Mouse (Mus musculus) adrenal gland, adult 2 months (tissue): ENCODE measurements around the gene Gcnt3. TPM values are rescaled to one million over a fixed set of nuclear protein-coding genes. Genes with fewer than 3 reads are reported as not detected.

Source experiments
- DNase-seq: peaks from one replicate; pipeline ENCODE4 v3.0.0; 2021
- long read RNA-seq: library from polyadenylated mRNA; stranded (forward); transcript quantifications from one replicate; pipeline ENCODE4 v2.0.0, GENCODE M21; 2021
- polyA plus RNA-seq: library from polyadenylated mRNA; depleted of rRNA; stranded (reverse); fragments of >200 nt; gene quantifications from 2 replicates; pipeline ENCODE4 v1.2.3, GENCODE M21; 2012; rRNA removed
- total RNA-seq, 2 experiments: library from RNA; stranded (reverse); gene quantifications; 2 replicates each; pipeline ENCODE4 v1.2.3; 2021

Gcnt3 gene
- total RNA-seq (under 1 TPM in 1 of 2 experiments, not detected in 1; 0.07 TPM), polyA plus RNA-seq (not detected in 2 replicates)
- long read RNA-seq, result 0 reads

- DNase-seq, result no peak
These were observed at the start of gene Gcnt3 for GRCm38 (mm10) chr9:70037988-70038387. TSS of gene Gcnt3 (minus strand) at chr9:70038088.

DNA sequence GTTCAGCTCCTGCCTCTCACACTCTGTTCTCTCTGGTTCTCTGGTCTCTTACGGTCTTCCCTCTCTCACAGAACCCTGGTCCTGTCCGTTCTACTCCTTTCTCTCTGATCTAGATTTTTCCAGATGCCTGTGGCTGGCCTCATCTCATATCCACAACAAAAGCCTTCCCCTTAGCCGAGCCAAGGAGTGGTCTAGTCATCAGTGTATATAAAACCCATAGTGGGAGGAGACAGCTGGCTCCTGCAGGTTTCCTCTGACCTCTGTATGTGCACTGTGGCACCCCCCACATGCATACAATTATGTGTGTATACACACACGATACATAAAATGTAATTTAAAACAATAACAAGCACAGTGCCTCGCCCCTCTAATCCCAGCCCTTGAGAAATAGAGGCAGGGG lies 49.5 kb upstream of the Gcnt3 start:
- no peak for DNase-seq

GRCm38 (mm10) chr9:70086091-70086490 lies 48.2 kb upstream of the Gcnt3 start:
- no peak for DNase-seq

DNA sequence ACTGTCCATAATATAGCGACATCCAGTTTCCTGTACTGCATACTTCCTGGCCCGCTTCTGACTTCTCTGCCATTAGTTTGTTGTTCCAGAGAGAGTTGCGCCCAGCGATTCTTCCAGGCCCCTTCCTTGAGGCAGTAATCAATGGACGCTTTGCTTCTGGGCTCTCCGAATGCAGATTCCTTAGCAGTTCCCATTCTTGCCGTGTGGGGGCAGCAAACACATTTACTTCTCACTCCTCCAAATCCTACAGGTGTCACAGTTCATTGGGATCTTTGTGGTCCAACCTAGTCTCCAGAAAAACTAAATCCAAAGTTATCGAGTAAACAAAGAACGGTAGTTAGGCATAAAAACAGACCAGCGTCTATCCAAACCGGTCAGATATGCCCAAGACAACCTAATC lies 46.2 kb upstream of the Gcnt3 start:
- DNase-seq, result peak; percentile 44

- DNase-seq, result no peak
These were observed 44.7 kb upstream of the Gcnt3 start for GRCm38 (mm10) chr9:70082357-70083204.

DNA sequence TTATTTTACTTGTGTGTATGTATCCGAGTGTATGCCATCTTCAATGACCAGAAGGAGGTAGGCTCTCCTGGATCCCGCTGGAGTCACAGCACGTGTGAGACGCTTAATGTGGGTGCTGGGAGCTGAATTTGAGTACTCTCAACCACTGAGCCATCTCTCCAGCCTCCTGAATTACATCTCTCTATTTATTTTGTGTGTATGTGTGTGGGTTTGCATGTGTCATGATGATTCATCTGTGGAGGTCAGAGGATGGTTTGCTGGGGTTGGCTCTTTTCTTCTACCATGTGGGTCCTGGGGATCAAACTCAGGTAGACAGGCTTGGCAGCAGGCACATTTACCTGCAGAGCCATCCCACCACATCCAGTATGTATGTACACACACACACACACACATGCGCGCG lies 43.9 kb upstream of the Gcnt3 start:
- DNase-seq, result no peak

GRCm38 (mm10) chr9:70080976-70081375 lies 43.1 kb upstream of the Gcnt3 start:
- DNase-seq, result no peak

- peak; percentile 67 for DNase-seq
These were observed 42.3 kb upstream of the Gcnt3 start for GRCm38 (mm10) chr9:70080027-70080800.

GRCm38 (mm10) chr9:70078034-70078433 lies 40.1 kb upstream of the Gcnt3 start:
- no peak for DNase-seq

GRCm38 (mm10) chr9:70077170-70077569 lies 39.3 kb upstream of the Gcnt3 start:
- DNase-seq, result peak; percentile 11

DNA sequence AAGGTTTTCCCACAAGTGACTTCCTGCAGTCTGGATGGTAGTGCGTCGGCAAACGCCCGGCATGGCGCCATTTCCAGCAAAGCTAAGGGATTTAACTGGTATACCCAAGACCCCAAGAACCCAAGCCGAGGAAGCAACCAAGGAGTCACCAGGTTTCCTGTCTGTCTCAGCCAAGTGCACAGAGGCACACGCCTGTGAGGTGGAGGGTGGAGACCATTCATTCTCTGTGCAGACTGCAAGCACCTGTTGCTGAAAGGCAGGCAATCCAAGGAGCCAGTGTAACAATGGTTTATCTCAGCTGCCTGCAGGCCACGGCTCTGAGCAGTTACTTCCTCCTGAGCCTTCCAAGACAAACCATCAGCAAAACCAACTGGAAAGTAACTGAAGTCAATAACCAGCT lies 34.5 kb upstream of the Gcnt3 start:
- DNase-seq, result no peak

DNA sequence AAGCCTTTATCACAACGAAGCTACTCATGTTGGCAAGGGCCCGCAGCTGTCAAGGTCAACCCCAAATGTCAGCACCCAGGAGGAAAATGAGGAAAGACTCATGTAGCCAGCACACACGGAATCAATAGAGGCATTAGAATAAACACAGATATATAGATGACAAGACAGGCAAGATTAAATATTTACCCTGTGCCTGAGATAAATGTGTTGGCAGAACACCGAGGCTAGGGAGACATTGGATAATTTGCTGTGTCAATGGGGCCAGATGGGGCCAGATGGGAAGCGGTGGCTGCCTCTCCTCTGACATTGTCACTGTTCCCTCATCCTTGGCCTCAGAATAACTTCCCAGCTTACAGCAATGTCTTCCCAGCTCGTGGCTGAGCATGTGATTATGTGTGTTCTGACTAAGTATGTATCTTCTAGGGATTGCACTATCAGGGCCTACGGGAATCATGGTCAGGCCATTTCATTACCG lies 32.1 kb upstream of the Gcnt3 start:
- DNase-seq, result peak; percentile 79

DNA sequence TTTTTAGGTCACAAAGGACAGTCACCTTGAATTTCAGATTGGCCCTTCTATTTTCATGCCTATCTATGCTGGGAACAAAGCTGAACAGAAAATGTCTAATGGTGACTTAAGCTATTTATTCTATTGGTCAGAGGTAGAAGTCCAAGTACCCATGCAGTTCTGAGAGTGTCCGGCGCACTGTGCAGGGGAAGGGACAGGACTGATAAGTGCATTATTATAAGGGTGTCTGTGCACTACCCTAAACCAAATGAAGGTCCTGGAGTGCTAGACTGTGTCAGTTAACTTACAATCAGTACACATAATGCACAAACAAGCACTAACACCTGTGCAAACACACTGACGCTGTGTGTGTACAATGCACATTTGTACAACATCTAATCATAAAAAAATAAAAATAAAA lies 29.6 kb upstream of the Gcnt3 start:
- DNase-seq, result no peak

GRCm38 (mm10) chr9:70062012-70062411 lies 24.1 kb upstream of the Gcnt3 start:
- DNase-seq, result no peak

- DNase-seq, result no peak
These were observed 15.5 kb upstream of the Gcnt3 start for GRCm38 (mm10) chr9:70053411-70053810.

DNA sequence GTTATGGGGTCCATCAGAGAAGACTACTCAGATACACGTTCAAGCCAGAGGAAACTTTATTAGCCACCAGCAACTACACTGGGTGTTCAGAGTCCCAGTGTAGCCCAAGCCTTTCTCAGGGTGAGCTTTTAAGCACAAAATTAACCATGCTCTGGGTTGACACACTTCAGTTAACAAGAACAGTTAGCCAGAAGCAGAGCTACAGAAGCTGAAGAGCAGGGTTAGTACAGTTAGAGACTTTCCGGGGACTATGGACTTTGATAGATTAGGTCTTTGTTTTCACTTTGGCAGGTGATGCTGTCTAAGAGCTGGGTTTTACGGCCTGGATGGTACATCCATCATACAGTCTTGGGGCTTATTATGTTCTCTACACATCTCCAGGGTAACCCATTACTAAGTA lies 14.8 kb upstream of the Gcnt3 start:
- DNase-seq, result no peak

GRCm38 (mm10) chr9:70049839-70050238 lies 12.0 kb upstream of the Gcnt3 start:
- no peak for DNase-seq

DNA sequence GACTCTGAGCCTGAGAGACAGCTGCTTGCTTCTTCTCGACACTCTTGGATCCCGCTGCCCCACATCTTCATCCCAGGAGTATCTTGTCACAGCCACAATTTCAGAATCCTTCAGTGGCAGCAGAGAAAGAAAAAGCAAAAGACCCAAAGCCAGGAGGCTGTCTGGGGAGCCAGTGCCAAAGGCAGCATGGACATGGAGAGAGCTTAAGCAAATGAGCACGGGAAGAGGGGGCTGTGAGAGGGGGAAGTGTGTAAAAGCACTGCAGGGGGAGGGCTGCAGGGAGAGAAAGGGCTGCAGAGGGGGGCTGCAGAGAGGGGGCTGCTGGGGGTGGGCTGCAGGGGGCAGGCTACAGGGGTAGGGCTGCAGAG lies 11.5 kb upstream of the Gcnt3 start:
- no peak for DNase-seq

GRCm38 (mm10) chr9:70048751-70049415 lies 11.0 kb upstream of the Gcnt3 start:
- peak; percentile 41 for DNase-seq

DNA sequence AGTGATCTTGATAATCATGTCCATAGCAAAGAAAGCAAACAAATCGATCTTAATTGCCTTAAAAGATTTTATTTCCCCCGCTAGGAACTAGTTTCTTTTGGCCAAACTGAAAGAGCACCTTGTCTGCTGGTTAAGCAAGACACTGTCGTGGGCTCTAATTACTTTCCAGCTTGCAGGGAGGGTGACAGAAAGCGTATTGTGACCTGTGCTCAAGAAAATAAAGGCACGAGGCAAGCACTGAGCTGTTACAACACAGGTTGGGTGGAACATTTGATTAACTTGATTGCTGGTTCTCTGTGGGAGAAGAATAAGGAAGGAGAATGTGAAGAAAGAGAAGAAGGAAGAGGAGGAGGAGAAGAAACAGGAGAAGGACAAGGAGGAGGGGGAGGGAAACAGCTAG lies 10.4 kb upstream of the Gcnt3 start:
- DNase-seq, result no peak

DNA sequence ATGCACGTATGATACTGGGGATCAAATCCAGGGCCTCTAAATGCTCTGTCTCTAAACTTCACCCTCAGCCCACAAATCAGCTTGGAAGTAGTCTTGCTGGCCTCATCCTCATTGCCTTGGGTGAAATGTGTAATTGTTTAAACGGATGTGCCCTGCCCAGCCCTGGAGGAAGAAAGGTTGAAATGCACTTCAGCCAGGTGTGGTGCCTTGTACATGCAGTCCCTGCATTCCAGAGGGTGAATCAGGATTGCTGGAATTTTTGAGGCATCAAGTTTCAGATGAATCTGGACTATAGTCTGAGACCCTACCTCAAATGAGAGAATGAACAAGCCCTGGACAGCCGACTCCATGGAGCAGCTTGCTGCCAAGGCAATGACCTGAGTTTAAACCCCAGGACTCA lies 10.0 kb upstream of the Gcnt3 start:
- no peak for DNase-seq

GRCm38 (mm10) chr9:70046255-70046654 lies 8.4 kb upstream of the Gcnt3 start:
- no peak for DNase-seq

DNA sequence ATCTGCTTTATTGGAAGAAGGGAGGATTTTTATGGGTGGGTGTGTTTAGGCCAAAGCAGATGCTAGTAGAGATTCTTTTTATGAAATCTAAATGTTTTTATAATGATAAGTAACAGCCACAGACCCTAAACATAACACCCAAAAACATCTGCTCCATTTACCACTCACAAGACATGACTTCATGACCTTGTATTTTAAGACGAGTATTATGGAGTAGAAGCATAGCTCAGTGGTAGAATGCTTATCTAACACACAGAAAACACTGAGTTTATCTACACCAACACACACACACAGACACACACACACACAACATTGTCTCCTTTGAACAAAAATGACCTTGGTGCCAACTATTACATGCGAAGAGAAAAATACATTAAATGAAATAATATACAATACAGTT lies 7.0 kb upstream of the Gcnt3 start:
- DNase-seq, result no peak
